In genomic region chr6:113860735-113861374, GRCm38 (mm10) we compare ENCODE assay signal across 8 mouse cellular contexts.
A peak's percentile ranks its signal among the peaks of the same experiment; 100 is the strongest.
DNase-seq lines count a peak whose midpoint lies in the region; ATAC-seq lines count a peak whose summit lies in the region.
"Had no signal": no experiment of that assay in that cellular context is flagged by ENCODE, and none has a peak within 500 bp of the region (broad histone marks: within the 10 kb centered on the region; RNA-seq: fewer than 3 reads in every experiment).

No protein-coding gene starts in this region.

- no peak overlapping the region for H3K4me3 ChIP-seq in forebrain, embryonic 11.5 days (ENCODE audit: low read depth, low read length)
- H3K4me3 ChIP-seq in midbrain, embryonic 14.5 days (replicated peaks; ENCODE audit: low read depth, low read length), result no peak overlapping the region
- H3K4me3 ChIP-seq: megakaryocyte, embryonic 14.5 days had no signal

- H3K27ac ChIP-seq in forebrain, embryonic 11.5 days (ENCODE audit: low read depth, low read length), result no peak overlapping the region
- peak overlapping the region; percentile 55 for H3K27ac ChIP-seq in midbrain, embryonic 14.5 days (replicated peaks; ENCODE audit: low read depth, low read length)

- ATAC-seq in forebrain, embryonic 11.5 days (replicated peaks; ENCODE audit: low FRiP score), result peak; percentile 61
- ATAC-seq in midbrain, embryonic 14.5 days (ENCODE audit: low FRiP score, low TSS enrichment), result peak; percentile 78

- no peak overlapping the region for H3K4me2 ChIP-seq in forebrain, embryonic 11.5 days (ENCODE audit: low read depth, low read length, severe bottlenecking)
- no peak overlapping the region for H3K4me2 ChIP-seq in midbrain, embryonic 14.5 days (ENCODE audit: low read length)

- peak; percentile 20 for DNase-seq in ovary, adult 18-20 months (ENCODE audit: low spot score)
- no peak for DNase-seq in ovary, postnatal 10 days (ENCODE audit: low spot score)
- no peak for DNase-seq in forebrain, embryonic 11.5 days (ENCODE audit: low spot score)
- DNase-seq in midbrain, embryonic 14.5 days, result peak; percentile 79
- no peak for DNase-seq in heart, postnatal 4 days
- DNase-seq in spleen, postnatal 14 days (ENCODE audit: low spot score in 2 of 2), result no peak
- DNase-seq in lung, postnatal 14 days, result no peak

- H3K36me3 ChIP-seq in forebrain, embryonic 11.5 days (ENCODE audit: control insufficient read depth, insufficient read depth, low read length), result no peaks in the 10 kb centered on the region
- no peaks in the 10 kb centered on the region for H3K36me3 ChIP-seq in midbrain, embryonic 14.5 days (ENCODE audit: control insufficient read depth, insufficient read depth, low read length)

- no peak overlapping the region for H3K9ac ChIP-seq in forebrain, embryonic 11.5 days (ENCODE audit: low read length)
- no peak overlapping the region for H3K9ac ChIP-seq in midbrain, embryonic 14.5 days (replicated peaks; ENCODE audit: low read length)

- 69% methylated on average over 15 of the region's 15 CpGs for WGBS in forebrain, embryonic 11.5 days
- WGBS in midbrain, embryonic 14.5 days, result 40% methylated on average over 15 of the region's 15 CpGs

- H3K4me1 ChIP-seq in forebrain, embryonic 11.5 days (replicated peaks; ENCODE audit: control insufficient read depth, insufficient read depth, low read length), result no peaks in the 10 kb centered on the region; the same call in 1 of the 2 replicates
- H3K4me1 ChIP-seq in midbrain, embryonic 14.5 days (ENCODE audit: control insufficient read depth, insufficient read depth, low read length), result peaks cover 12% of the 10 kb centered on the region
- H3K4me1 ChIP-seq: megakaryocyte, embryonic 14.5 days had no signal

- no peaks in the 10 kb centered on the region for H3K27me3 ChIP-seq in forebrain, embryonic 11.5 days (ENCODE audit: control insufficient read depth, insufficient read depth, low read length)
- H3K27me3 ChIP-seq in midbrain, embryonic 14.5 days (ENCODE audit: control insufficient read depth, insufficient read depth, low read length), result no peaks in the 10 kb centered on the region

- H3K9me3 ChIP-seq in forebrain, embryonic 11.5 days (ENCODE audit: control insufficient read depth, low read length), result no peaks in the 10 kb centered on the region
- no peaks in the 10 kb centered on the region for H3K9me3 ChIP-seq in midbrain, embryonic 14.5 days (ENCODE audit: control insufficient read depth, low read length)
- H3K9me3 ChIP-seq: megakaryocyte, embryonic 14.5 days had no signal

Comparison
In these comparisons a context has a peak if more than half of its experiments do, and no peak if none do; other contexts are left out.
1. DNase-seq: peak in ovary, adult 18-20 months (single experiment) and midbrain, embryonic 14.5 days (single experiment); none in ovary, postnatal 10 days (single experiment), forebrain, embryonic 11.5 days (single experiment), heart, postnatal 4 days (single experiment), spleen, postnatal 14 days (0 of 2) and lung, postnatal 14 days (single experiment).